Mouse (Mus musculus) layer of hippocampus, postnatal 36 days (tissue): ENCODE measurements around the gene Ccdc57. TPM values are rescaled to one million over a fixed set of nuclear protein-coding genes. Genes with fewer than 3 reads are reported as not detected.

Experiments
- DNase-seq, 2 experiments: peaks; one replicate each; pipeline ENCODE4 v3.0.0; 2022
- total RNA-seq, 2 experiments: library from RNA; stranded (reverse); gene quantifications; 2 replicates each; pipeline ENCODE4 v1.2.3; 2021

The Ccdc57 gene
- total RNA-seq, 2 experiments from 2014 or later: 6.1 to 7.0 TPM

DNA sequence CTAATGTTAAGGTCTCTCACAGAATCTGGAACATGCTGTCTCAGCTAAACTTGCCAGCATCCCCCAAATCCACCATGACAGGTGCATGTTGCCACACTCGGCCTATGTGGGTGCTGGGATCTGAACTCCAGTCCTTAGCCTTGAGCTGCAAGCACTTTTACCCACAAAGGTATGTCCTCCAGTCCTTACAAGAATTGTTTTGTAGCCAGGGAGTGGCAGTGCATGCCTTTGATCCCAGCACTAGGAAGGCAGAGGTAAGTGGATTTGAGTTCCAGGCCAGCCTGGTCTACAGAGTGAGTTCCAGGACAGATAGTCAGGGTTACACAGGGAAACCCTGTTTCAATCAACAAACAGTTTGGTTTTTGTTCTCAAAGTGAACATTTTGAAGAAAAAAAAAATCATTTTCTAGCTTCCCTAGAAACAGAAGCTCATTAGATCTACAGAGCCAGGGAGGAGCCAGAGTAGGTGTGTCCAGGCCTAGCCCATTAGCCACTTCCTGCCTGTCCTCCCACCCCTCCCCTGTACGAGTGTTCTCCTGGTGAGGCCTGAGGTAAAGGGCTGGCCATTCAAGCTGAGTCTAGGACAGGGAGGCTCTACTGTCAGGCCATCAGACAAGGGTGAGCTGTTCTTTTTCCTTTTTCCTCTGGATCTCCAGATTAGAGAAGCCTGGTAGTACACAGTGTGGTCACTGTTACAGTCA, 82.2 kb downstream of the Ccdc57 start:
- no peak for DNase-seq

DNA sequence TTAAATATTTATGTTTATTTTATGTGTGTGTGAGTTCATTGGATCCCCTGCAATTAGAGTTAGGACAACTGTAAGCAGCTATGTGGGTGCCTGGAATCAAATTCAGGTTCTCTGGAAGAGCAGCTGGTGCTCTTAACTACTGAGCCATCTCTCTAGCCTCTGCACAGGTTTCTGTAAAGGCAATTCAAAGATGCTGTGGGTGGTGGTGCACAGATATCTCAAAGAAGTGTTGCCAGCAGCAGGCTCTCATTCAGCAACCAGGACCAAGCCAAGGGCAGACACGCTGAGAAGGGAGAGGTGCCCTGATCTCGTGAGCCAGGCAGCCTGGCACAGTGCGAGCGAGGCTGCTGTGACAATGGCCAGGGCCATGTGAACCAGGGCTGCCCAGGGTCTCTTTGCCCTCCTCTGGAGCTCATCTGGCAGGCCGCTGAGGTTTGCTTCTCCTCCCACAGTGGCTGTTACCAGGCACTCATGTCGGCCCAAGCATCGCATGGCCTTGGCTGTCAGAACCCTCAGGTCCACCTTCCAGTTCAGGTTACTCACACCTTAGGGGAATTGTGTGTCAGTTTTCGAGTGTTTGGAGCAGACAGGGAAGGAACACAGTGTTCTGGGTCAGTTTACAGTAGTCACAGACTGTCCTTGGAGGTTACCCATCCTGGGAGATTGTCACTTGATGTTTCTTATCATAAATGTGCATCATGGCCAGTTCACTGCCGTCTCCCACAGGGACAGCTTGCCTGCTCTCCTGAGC, 85.8 kb downstream of the Ccdc57 start:
- DNase-seq: no peak

DNA sequence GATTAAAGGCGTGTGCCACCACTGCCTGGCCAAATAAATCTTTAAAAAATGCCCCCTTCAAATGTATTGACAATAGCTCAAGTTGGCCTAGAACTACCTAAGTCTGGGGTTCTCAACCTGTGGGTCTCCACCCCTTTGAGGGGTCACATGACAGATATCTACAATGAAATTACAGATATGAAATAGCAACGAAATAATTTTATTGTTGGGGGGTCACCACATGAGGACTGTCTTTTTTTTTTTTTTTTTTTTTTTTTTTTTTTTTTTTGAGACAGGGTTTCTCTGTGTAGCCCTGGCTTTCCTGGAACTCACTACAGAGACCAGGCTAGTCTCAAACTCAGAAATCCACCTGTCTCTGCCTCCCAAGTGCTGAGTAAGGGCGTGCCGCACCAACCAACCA, 88.3 kb downstream of the Ccdc57 start:
- DNase-seq: no peak

DNA sequence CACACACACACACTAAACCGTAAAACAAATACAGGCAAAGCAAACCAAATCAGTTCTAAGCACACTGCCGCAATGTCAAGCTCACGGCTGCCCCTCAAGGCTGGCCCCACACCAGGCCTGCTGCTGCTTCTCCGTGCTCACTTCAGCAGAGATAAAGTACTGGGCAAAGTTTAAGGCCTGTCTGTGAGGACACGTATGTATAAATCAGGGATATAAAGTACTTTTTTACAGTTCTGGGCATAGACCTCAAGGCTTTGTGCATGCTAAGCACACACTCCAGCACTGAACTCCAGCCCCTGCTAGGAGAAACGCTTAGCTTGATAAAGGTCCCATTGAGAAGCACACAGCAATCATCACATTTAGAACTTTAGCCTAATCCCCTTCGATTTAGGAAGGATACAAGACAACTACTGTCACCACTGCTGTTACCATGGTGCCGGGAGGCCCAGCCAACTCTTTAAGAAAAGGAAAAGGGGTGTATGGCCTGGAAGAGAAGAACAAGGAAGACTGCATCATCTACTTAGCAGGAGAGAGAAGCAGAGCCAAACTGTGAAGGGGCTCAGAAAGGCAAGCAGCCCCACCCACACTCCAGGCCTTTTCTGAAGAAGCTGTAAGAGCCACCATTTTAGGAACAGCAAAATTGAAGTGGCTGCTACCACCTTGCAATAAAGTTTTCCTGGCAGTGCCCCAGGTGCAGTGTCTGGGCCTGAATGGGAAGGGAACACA, 99.0 kb downstream of the Ccdc57 start:
- DNase-seq: peak in 1 of 2 experiments; percentile 3

DNA sequence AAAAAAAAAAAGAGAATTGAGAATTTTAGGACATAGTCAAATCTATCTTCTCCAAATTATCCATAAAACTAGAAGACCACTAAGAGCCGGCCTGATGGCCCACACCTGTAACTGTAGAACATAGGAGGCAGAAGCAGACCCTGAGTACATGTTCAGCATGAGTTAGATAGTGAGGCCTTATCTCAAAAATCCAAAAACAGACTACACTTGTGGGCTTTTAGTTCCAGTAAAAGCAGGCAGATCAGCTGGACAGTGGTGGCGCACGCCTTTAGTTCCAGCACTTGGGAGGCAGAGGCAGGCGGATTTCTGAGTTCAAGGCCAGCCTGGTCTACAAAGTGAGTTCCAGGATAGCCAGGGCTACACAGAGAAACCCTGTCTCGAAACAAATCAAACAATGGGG, 99.7 kb downstream of the Ccdc57 start:
- DNase-seq: peak in 1 of 2 experiments; percentile 1

DNA sequence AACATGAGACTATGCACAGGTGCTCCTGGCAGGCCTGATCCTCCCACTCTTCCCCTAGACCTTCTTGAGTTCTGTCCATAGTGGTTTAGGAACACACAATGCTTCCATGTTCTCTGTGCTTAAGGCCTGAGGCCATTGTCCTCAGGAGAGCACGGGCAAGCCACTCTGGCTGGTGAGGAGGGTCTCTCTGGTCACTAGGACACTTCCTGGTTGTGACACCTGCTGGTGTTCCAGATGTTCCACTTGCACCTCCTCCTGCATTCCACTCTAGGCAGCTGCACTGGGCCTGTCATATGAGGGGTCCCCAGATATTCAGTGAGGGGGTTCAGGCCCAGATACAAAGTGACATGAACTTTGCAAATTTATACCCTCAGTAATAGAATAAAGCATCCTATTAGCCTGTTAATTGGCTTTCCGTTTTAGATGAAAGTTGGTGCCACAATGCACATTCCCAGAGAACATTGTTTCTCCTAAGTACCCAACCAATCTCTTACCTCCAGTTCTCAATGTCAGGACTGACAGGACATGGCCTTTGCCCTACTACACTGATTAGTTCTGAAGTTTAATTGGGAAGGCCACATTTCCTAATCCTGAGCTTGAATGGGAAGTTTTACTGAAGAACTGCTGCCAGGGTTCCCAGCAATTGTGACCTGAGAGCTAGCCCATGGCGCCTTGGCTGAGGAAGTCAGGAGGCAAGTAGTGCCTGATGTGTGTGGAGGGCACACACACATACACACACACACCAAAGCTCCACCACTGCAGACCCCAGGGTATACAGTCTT, 100.8 kb downstream of the Ccdc57 start:
- DNase-seq: peak in 1 of 2 experiments; percentile 1

DNA sequence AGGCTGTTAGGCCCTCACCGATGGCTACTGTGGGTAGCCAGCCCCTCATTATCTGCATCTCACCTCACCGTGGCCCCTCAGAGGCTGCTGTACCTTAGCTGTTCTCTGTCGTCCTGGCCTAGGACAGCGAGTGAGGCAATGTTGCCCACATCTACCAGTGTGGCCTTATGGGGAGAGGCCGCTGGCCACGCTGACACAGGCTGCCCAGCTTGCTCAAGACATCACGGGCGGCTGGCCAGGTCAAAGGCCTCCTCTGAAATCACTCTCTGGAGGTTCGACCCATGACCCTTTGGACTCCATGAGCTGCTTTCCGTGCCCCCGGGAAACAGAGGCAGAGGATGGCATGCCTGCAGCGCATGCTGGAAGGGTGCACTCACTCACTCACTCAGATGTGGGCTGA, 102.0 kb downstream of the Ccdc57 start:
- DNase-seq: peak in 1 of 2 experiments; percentile 2

DNA sequence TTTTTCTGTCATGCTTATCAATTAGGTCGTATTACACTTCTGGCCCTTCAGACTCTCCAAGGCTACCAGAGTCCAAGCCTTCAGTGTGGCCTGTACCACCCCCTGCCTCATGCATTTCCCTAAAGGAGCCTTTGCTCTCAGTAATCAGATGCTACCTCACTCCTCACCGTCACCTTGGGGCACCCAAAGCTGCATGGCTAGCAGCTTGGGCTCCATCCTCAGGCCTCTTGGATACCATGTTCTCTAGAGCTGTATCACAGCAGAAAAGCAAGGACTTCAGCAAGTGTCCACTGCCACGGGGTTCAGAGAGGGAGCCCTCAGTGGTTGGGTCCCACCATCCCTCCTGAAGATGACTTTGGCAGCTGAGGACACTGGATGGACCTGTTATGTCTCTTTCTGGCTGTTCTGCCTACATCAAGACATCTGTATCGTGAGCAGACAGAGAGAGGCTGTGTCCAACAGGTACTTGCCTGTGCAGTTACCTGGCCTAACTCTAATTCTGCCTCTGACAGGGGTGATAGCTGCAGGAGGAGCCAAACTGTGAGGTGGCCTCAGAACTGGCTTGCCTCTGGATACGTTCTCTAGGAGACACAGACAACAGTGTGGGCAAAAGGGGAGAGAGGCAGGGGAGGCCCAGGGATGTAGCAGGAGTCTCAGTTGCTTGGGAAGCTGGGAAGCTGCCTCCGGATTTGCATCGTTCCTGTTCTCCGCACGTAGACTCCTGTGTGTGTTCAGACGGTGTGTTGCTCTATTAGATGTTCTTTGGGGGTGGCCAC, 102.7 kb downstream of the Ccdc57 start:
- DNase-seq: no peak

DNA sequence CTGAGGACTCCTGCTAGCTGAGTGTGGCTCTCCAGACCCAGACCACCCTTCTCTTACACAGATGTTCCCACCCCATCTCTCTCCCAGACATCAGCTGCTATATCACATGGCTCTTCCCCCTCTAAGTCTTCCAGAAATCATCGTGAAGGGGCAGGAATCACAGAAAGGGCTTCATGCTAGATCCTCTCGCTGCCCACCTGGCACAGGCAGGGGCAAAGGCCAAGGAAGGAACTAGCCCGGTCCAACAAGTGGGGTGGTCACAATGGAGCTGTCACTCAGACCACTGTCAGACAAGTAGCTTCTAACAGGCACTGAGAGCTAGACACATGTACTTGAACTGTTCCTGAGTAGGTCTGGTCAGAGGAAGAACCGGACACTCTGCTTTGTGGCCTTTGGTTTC, 104.3 kb downstream of the Ccdc57 start:
- no peak for DNase-seq

DNA sequence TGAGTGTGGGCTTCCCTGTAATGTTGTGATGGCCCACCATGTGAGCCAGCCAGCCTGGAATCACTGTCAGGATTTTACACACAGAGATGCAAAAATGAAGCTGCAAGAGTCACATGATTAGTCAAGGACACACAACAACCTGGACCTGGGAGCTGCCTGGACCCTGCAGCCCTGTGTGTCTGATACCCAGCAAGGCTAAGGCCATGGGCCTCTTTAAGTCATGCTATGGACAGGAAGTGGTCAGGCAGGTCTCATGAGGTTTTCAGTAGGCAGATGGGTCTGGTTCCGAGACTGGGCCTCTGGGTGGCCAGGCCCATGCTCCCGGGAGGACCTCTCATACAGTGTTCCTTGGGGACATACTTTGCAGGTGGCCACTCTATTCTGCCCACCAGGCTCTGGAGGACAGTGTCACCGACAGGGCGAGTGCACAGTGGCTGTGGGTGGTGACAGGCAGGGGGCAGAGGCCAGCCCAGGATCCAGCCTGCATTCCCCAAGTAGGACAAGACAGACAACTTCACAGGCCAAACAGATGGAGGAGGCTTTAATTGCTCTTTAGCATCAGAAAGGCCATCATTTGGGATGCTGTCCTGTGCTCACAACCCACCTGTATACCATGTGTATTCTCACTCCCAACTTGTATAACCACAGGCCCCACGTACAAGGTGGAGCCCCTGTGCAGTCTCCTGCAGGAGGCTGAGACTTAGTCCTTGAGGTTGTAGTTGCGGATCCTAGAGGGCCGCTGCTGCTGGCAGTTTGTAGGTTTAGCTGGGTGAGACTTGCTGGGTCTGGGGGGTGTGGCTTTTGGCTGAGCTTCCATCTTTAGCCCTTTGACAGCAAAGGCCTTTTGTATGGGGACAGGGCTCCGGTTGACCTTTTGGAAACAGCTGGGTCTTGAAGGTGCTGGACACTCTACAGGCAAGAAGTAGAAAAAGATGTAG, 106.4 kb downstream of the Ccdc57 start:
- DNase-seq: peak in 1 of 2 experiments; percentile 1

DNA sequence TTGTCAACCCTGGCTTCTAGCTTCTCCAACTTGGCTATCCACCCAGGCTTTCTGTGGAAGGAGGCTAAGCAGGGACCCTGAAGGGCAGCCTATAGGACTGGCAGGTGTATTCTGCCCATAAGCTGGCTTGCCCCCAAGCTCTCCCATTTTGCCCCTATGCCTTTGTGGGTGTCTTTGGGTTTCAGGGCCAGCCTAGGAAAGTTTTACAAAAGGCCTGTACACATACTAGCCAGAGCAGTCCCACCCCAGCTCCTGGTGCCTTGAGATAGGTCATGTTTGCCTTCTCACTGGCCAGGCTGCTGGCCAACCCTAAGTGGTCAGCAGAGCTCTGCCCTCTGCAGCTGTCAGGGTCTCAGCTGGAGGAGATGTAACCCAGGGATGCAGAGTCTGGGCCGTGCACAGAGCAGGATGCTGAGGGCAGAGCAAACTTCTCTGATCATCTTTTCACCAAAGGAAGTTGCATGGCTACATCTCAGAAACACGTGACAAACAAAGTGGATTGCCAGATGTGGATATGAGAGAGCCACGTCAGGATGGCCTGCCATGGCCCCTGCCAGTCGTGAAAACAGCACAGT, 107.3 kb downstream of the Ccdc57 start:
- peak in 1 of 2 experiments; percentile 7 for DNase-seq

DNA sequence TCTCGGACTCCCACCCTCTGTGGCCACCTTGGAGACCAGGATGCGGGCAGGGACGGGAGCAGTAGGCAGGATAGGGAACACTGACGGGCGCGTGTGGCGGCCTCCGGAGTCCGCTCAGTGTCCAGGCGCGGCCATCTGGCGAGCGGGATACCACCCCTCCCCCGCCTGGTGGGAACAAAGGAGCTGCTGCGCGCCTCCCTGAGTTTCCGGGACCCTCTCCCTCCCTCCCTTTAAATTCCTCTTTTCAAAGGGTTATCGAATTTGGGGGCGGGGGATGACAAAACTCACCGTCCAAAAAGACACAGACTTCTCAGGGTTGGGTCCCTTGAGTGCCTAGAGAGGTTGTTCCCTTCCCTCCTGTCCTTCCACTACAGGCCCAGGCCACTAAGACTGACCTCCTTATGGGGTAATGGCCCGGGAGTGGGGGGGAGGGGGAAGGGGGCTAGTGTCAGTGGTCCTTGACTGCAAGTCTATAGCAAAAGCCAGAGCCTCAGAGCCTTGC, 107.8 kb downstream of the Ccdc57 start:
- DNase-seq: no peak

DNA sequence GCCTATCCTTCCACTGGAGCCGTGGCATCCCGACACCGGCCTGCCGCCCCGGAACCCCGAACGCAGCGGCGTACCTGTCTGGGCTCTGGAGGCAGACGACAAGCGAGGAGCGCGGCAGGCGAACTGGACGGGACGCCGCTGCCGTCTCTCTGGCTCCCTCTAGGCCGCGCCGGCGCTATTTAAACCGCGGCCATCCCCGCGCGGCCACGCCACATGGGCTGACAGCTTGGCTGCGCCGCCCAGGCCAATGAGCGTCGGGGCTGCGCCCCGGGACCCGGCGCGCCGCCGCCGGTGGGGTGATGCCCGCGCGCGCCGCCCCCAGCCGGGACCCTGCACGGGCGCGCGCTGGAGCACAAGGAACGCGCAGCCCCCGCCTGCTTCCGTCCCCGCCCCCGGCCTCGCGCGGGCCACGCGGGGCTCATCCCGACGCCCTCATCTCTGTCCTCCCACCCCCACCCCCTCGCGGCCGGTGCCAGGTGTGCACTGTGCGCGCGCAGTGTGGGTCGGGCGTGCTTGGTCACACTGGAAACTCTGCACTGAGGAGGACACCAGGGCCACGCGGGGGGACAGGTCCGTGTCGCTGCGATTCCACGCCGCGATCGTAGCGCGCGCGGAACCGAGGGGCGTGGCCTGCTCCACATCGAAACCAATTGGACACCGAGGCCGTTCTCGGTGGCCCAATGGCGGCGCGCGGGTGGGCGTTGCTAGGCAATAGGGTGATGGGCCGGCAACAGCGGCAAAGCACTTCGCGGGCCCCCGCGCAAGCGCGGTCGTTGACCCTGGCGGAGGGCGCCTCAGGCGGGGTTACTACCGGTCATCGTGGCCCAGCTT, 108.5 kb downstream of the Ccdc57 start, which contains the start of gene Fasn:
TSS of gene Fasn (minus strand) at position 592 of the 831 bp plus-strand sequence.
- peak; percentile 98 for DNase-seq

DNA sequence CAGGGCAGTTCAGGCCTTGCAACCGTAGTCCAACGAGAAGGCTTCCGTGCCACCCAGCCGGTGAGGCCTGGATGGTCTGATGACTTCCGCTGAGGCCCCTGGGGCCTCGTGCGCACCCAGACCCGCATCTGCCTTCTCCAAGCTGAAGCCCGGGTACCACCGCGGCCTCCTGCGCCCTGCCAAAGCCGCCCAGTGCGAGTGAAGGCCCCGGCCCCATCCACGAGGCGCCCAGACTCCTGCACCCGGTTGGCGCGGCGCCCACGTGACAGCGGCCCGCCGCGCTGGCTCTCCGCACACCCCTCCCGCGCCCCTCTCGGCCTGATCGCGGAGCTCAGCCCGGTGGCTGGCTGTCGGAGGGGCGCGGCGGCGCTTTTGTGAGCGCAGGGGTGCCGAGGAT, 109.1 kb downstream of the Ccdc57 start:
- DNase-seq: no peak

DNA sequence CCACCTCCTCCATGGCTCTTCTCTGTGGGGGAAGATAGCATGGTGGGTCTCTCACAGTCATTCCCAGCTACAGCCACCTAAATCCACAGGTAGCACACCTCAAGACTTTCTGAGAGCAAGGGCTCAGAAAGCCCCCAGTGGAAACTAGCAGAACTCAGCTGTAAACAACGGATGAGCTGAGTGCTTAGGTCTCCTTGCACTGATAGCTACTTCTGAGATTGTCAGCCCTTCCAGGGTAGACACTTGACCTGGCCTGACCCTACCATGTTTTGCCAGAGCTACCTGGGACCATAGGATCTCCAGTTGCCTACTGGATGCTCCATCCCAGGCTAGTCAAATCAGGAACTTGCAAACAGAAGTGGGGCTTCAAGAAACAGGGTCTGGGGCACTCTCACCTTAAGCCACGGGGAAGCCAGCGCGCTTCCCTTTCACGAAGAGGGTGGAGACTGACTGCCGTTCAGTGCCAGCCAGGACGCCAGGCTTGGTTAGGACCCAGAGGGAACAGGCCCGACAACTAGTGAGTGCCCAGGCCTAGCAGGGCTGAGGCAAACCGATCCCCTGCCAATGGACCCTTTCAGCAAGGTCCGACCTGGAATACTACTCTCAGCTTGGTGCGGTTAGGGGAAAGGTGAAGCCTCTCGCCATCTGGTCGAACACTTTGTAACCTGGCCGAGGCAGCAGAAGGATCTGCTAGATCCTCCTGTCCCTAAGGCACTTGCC, 109.7 kb downstream of the Ccdc57 start:
- peak; percentile 16 to 30 for DNase-seq

DNA sequence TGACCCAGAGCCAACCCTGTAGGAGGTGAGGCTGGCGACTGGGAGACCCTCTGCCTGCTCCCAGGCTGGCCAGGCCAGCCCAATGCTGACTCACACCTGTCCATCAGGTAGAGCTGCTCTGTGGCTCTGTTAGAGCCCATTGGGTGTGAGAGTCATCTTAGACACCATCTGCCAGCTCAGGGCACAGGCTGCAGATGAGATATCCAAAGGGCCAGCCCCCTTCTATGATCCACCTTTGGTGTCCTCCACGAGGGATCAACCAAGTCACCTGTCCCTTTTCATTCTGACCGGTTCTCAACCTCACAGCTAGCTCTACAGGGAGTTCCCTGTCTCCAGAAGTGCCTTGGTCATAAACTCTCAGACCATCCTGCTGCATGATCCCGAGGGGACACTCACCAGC, 110.4 kb downstream of the Ccdc57 start:
- DNase-seq: no peak

DNA sequence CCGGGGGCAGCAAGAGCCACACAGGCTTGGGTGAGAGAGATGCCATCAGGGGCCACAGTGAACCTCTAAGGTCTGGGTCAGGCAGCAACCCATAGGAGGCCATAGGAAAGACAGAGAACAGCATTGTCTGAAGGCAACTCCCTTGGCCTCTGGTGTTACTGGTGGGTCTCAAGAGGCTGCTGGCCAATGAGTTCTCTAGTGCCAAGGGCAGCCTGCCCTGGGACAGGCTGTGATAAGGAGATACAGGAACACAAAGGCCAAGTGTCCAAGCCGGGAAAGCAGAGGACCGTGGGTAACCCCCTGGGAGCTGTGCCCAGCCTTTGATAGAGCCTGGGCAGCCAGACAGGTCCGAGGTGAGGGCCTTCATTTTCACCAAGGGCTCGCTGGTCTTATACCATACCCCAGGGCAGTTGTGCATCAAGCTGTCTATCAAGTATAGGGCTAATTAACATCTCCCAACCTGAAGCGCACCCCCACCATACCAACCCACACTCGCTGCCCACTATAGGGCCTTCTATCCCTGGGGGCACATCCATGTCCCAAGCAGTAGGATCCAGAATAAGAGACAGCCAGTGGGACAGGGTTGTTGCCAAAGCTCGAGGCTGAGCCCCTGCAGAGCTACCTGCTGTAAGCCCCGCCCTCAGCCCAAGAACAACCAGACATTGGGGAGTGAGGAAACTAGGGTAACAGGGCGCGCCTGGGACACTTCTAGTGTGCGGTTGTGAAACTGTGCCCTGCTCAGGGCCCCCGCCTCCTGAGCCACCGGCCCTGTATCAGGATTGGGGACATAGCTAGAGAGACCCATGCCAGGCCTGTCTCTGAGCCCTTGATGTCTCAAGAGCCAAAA, 111.4 kb downstream of the Ccdc57 start:
- no peak for DNase-seq
